Mouse (Mus musculus) lung, adult 10 weeks (tissue): ENCODE data around the gene Gm11569. TPM values are rescaled to one million over a fixed set of nuclear protein-coding genes. Genes with fewer than 3 reads are reported as not detected.

ENCODE experiments used
- polyA plus RNA-seq: library from polyadenylated mRNA; stranded (reverse); fragments of 350-450 nt; fragmentation: Illumina TruSeq; extraction: RNeasy Lipid Tissue Mini Kit (QIAGEN cat#74804); gene quantifications from one replicate; pipeline ENCODE4 v1.2.3, GENCODE M21; 2014; ENCODE audit warnings: low read depth, low replicate concordance; ENCODE audit not compliant: insufficient read depth

Gm11569 gene
- not detected for polyA plus RNA-seq

DNA sequence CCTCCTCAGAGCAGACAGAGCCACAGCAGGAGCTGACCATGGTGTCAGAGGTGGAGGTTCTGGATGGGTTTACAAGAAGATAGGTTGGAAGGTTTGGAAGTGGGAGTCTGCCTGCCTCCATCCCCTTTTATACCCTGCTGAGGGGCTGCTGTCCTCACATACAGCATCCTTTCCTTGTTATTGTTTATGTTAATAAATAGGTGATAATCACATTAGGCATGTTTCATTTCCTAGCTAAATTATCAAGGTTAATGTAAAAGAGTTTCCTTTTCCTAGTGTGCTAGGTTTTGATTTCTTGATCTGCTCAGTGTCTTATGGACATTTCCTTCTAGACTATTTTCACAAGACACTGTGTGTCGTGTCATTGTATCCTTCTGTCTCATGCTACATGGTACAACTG is at the start of gene Gm11569:
Gene Gm11569, minus strand, starts transcription at position 101 of the 400 bp plus-strand sequence.

DNA sequence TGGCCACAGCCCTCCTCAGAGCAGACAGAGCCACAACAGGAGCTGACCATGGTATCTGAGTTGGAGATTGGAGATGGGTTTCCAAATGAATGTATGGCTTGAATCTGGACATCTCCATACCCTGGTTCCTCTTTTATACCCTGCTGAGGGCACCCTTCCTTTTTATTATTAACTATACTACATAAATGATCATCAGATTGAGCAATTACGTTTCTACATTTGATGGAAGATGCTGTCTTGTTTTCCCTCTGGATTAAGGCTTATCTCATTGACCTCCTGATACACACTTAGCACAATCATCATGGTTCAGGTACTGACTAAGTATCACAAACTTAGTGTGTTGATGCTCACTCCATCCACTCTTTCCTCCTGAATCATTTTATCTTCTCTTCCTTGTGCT is 39.2 kb upstream of the Gm11569 start, which contains the start of gene 2300003K06Rik:
Gene 2300003K06Rik, minus strand, starts transcription at position 101 of the 400 bp plus-strand sequence.

DNA sequence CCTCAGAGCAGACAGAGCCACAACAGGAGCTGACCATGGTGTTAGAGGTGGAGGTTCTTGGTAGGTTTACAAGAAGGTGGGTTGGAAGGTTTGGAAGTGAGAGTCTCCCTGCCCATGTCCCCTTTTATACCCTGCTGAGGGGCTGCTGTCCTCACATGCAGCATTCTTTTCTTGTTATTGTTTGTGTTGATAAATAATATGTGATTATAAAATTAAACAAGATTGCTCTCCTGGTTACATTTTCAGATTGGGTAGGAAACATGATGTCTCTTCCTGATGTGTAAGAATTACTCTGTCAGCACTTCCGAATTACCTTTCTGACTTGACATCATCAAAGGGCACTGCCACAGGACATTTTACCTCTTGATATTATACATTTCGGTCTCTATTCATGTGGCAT is 16.8 kb upstream of the Gm11569 start, which contains the start of gene Gm11564:
Gene Gm11564, minus strand, starts transcription at position 101 of the 400 bp plus-strand sequence.

DNA sequence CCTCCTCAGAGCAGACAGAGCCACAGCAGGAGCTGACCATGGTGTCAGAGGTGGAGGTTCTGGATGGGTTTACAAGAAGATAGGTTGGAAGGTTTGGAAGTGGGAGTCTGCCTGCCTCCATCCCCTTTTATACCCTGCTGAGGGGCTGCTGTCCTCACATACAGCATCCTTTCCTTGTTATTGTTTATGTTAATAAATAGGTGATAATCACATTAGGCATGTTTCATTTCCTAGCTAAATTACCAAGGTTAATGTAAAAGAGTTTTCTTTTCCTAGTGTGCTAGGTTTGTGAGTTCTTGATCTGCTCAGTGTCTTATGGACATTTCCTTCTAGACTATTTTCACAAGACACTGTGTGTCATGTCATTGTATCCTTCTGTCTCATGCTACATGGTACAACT is 11.1 kb upstream of the Gm11569 start, which contains the start of gene Krtap4-13:
Gene Krtap4-13, minus strand, starts transcription at position 101 of the 400 bp plus-strand sequence.

DNA sequence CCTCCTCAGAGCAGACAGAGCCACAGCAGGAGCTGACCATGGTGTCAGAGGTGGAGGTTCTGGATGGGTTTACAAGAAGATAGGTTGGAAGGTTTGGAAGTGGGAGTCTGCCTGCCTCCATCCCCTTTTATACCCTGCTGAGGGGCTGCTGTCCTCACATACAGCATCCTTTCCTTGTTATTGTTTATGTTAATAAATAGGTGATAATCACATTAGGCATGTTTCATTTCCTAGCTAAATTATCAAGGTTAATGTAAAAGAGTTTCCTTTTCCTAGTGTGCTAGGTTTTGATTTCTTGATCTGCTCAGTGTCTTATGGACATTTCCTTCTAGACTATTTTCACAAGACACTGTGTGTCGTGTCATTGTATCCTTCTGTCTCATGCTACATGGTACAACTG is 5.6 kb upstream of the Gm11569 start, which contains the start of gene Gm11554:
Gene Gm11554, minus strand, starts transcription at position 101 of the 400 bp plus-strand sequence.

DNA sequence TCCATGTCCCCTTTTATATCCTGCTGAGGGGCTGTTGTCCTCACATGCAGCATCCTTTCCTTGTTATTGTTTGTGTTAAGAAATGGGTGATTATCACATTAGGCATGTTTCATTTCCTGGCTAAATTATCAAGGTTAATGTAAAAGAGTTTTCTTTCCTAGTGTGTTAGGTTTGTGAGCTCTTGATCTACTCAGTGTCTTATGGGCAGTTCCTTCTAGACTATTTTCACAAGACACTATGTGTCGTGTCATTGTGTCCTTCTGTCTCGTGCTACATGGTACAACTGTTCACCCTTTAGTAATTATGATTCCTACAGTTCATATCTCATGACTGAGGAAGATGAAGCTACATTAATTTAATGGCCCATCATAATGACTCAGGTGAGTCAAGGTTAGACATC is 5.4 kb downstream of the Gm11569 start, which contains the start of gene Gm11596:
Gene Gm11596, minus strand, starts transcription at position 101 of the 400 bp plus-strand sequence.

DNA sequence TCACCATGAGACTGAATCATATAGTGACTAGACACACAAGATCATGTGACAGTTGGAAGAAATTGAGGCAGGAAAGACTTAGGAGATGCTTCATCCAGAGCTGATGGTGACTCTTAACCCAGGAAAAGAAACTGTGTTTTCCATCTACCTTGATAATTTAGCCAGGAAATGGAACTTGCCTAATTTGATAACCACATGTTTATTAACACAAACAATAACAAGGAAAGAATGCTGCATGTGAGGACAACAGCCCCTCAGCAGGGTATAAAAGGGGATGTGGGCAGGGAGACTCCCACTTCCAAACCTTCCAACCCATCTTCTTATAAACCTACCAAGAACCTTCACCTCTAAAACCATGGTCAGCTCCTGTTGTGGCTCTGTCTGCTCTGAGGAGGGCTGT is 13.8 kb downstream of the Gm11569 start, which contains the start of gene Krtap4-9:
Gene Krtap4-9, plus strand, starts transcription at position 301 of the 400 bp plus-strand sequence.

DNA sequence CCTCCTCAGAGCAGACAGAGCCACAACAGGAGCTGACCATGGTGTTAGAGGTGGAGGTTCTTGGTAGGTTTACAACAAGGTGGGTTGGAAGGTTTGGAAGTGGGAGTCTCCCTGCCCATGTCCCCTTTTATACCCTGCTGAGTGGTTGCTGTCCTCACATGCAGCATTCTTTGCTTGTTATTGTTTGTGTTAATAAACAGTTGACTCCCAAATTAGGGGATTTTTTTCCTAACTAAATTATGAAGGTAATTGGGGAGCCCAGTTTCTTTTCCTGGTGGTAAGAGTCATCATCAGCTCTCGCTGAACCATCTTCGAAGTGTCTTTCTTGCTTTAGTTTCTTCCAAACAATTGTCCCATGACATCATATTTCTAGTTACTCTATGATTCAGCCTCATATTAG is 18.1 kb downstream of the Gm11569 start, which contains the start of gene Krtap4-8:
Gene Krtap4-8, minus strand, starts transcription at position 101 of the 400 bp plus-strand sequence.

DNA sequence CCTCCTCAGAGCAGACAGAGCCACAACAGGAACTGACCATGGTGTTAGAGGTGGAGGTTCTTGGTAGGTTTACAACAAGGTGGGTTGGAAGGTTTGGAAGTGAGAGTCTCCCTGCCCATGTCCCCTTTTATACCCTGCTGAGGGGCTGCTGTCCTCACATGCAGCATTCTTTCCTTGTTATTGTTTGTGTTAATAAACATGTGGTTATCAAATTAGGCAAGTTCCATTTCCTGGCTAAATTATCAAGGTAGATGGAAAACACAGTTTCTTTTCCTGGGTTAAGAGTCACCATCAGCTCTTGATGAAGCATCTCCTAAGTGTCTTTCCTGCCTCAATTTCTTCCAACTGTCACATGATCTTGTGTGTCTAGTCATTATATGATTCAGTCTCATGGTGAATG is 25.9 kb downstream of the Gm11569 start, which contains the start of gene Gm11595:
Gene Gm11595, minus strand, starts transcription at position 101 of the 400 bp plus-strand sequence.

Other genes starting within 250 kb of the Gm11569 start
- not detected for gene Krtap3-3, start 248.1 kb downstream of the Gm11569 start, polyA plus RNA-seq
- not detected for gene Krtap3-2, start 242.1 kb downstream of the Gm11569 start, polyA plus RNA-seq
- gene Gm11939, start 239.5 kb downstream of the Gm11569 start, polyA plus RNA-seq, result not detected
- gene Krtap3-1, start 232.3 kb downstream of the Gm11569 start, polyA plus RNA-seq, result not detected
- gene Krtap1-5, start 217.9 kb downstream of the Gm11569 start, polyA plus RNA-seq, result not detected
- gene Krtap1-4, start 215.3 kb downstream of the Gm11569 start, polyA plus RNA-seq, result not detected
- gene Krtap1-3, start 207.6 kb downstream of the Gm11569 start, polyA plus RNA-seq, result not detected
- gene Krtap9-3, start 200.8 kb downstream of the Gm11569 start, polyA plus RNA-seq, result not detected
- gene Gm11938, start 195.6 kb downstream of the Gm11569 start, polyA plus RNA-seq, result not detected
- gene Gm11937, start 188.7 kb downstream of the Gm11569 start, polyA plus RNA-seq, result not detected
- gene Krtap2-4, start 184.1 kb downstream of the Gm11569 start, polyA plus RNA-seq, result not detected
- gene Gm11562, start 178.5 kb downstream of the Gm11569 start, polyA plus RNA-seq, result not detected
- gene Krtap4-1, start 170.7 kb downstream of the Gm11569 start, polyA plus RNA-seq, result not detected
- gene Krtap4-2, start 163.8 kb downstream of the Gm11569 start, polyA plus RNA-seq, result not detected
- gene Krtap4-7, start 154.8 kb downstream of the Gm11569 start, polyA plus RNA-seq, result not detected
- not detected for gene Gm11555, start 148.7 kb downstream of the Gm11569 start, polyA plus RNA-seq
- not detected for gene Gm11563, start 140.0 kb downstream of the Gm11569 start, polyA plus RNA-seq
- not detected for gene Krtap4-6, start 133.0 kb downstream of the Gm11569 start, polyA plus RNA-seq
- gene Gm14190, start 108.2 kb downstream of the Gm11569 start, polyA plus RNA-seq, result not detected
- not detected for gene Gm14180, start 64.6 kb downstream of the Gm11569 start, polyA plus RNA-seq
- not detected for gene Gm11595, start 26.0 kb downstream of the Gm11569 start, polyA plus RNA-seq
- gene Krtap4-8, start 18.2 kb downstream of the Gm11569 start, polyA plus RNA-seq, result not detected
- gene Krtap4-9, start 13.7 kb downstream of the Gm11569 start, polyA plus RNA-seq, result not detected
- not detected for gene Gm11596, start 5.5 kb downstream of the Gm11569 start, polyA plus RNA-seq
- gene Gm11554, start 5.5 kb upstream of the Gm11569 start, polyA plus RNA-seq, result not detected
- gene Krtap4-13, start 11.0 kb upstream of the Gm11569 start, polyA plus RNA-seq, result not detected
- gene Gm11564, start 16.7 kb upstream of the Gm11569 start, polyA plus RNA-seq, result not detected
- not detected for gene 2300003K06Rik, start 39.1 kb upstream of the Gm11569 start, polyA plus RNA-seq
- gene Krtap4-16, start 52.7 kb upstream of the Gm11569 start, polyA plus RNA-seq, result not detected
- not detected for gene Gm11568, start 59.0 kb upstream of the Gm11569 start, polyA plus RNA-seq
- not detected for gene Gm11559, start 65.5 kb upstream of the Gm11569 start, polyA plus RNA-seq
- not detected for gene Krtap9-1, start 74.5 kb upstream of the Gm11569 start, polyA plus RNA-seq
- gene Gm11567, start 80.3 kb upstream of the Gm11569 start, polyA plus RNA-seq, result not detected
- gene Krtap31-1, start 109.0 kb upstream of the Gm11569 start, polyA plus RNA-seq, result not detected
- gene Gm11565, start 115.8 kb upstream of the Gm11569 start, polyA plus RNA-seq, result not detected
- not detected for gene Krtap31-2, start 137.4 kb upstream of the Gm11569 start, polyA plus RNA-seq
- not detected for gene Krtap9-5, start 149.5 kb upstream of the Gm11569 start, polyA plus RNA-seq
- gene Krtap29-1, start 180.1 kb upstream of the Gm11569 start, polyA plus RNA-seq, result not detected
- not detected for gene Krtap16-1, start 187.7 kb upstream of the Gm11569 start, polyA plus RNA-seq
- 4.2 TPM for gene Krtap17-1, start 195.1 kb upstream of the Gm11569 start, polyA plus RNA-seq
- gene Krt33a, start 217.3 kb upstream of the Gm11569 start, polyA plus RNA-seq, result not detected
- not detected for gene Krt33b, start 230.9 kb upstream of the Gm11569 start, polyA plus RNA-seq
- 0.14 TPM for gene Krt34, start 242.6 kb upstream of the Gm11569 start, polyA plus RNA-seq